In genomic region chr4:111517063-111517792, GRCm38 (mm10) we compare ENCODE assay signal across 18 mouse cellular contexts.
DNase-seq lines count a peak whose midpoint lies in the region; ATAC-seq and TF ChIP-seq lines count a peak whose summit lies in the region.
"Had no signal": no experiment of that assay in that cellular context is flagged by ENCODE, and none has a peak within 500 bp of the region (broad histone marks: within the 10 kb centered on the region; RNA-seq: fewer than 3 reads in every experiment).

No protein-coding gene starts in this region.

- no peak for TF ChIP-seq CTCF in forebrain, postnatal 0 days (IDR thresholded peaks at IDR 0.05; ENCODE audit: low read depth)

- no peaks in the 10 kb centered on the region for H3K36me3 ChIP-seq in heart, embryonic 10.5 days
- H3K36me3 ChIP-seq in forebrain, postnatal 0 days (ENCODE audit: insufficient read depth) = no peaks in the 10 kb centered on the region
- H3K36me3 ChIP-seq in limb, embryonic 10.5 days = no peaks in the 10 kb centered on the region
- no peaks in the 10 kb centered on the region for H3K36me3 ChIP-seq in liver, embryonic 12.5 days

- H3K4me2 ChIP-seq in forebrain, postnatal 0 days (ENCODE audit: low read depth) = no peak overlapping the region
- no peak overlapping the region for H3K4me2 ChIP-seq in liver, embryonic 12.5 days

- peaks cover 22% of the 10 kb centered on the region; the same call in 1 of the 2 replicates for H3K4me1 ChIP-seq in heart, embryonic 10.5 days
- no peaks in the 10 kb centered on the region for H3K4me1 ChIP-seq in forebrain, postnatal 0 days (ENCODE audit: insufficient read depth)
- H3K4me1 ChIP-seq in limb, embryonic 10.5 days = no peaks in the 10 kb centered on the region
- no peaks in the 10 kb centered on the region for H3K4me1 ChIP-seq in liver, embryonic 12.5 days

- no peak overlapping the region for H3K27ac ChIP-seq in heart, embryonic 10.5 days
- no peak overlapping the region for H3K27ac ChIP-seq in forebrain, postnatal 0 days (ENCODE audit: low read depth, low read length)
- no peak overlapping the region for H3K27ac ChIP-seq in limb, embryonic 10.5 days
- H3K27ac ChIP-seq in liver, embryonic 12.5 days = no peak overlapping the region
- H3K27ac ChIP-seq: layer of hippocampus, adult 2 months had no signal

- WGBS in heart, embryonic 10.5 days = 22% methylated on average over 4 of the region's 4 CpGs
- WGBS in forebrain, postnatal 0 days = 21% methylated on average over 4 of the region's 4 CpGs
- 54% methylated on average over 4 of the region's 4 CpGs for WGBS in limb, embryonic 10.5 days
- WGBS in liver, embryonic 12.5 days (ENCODE audit: insufficient replicate concordance) = 35% methylated on average over 4 of the region's 4 CpGs

- H3K4me3 ChIP-seq in heart, embryonic 10.5 days = no peak overlapping the region
- no peak overlapping the region for H3K4me3 ChIP-seq in forebrain, postnatal 0 days (ENCODE audit: low read depth, low read length)
- no peak overlapping the region for H3K4me3 ChIP-seq in limb, embryonic 10.5 days
- H3K4me3 ChIP-seq in liver, embryonic 12.5 days = no peak overlapping the region
- H3K4me3 ChIP-seq: layer of hippocampus, adult 2 months had no signal

- peak; percentile 42 for DNase-seq in heart, embryonic 10.5 days (ENCODE audit: low spot score)
- no peak for DNase-seq in heart, postnatal 4 days
- peak; percentile 39 for DNase-seq in brain, adult 2 months (ENCODE audit: low read depth, low spot score)
- no peak for DNase-seq in forebrain, postnatal 0 days
- peak; percentile 13 for DNase-seq in limb, embryonic 10.5 days (ENCODE audit: low spot score)
- DNase-seq in adrenal gland, postnatal 4 days (ENCODE audit: low spot score in 2 of 2) = no peak
- no peak for DNase-seq in gastrocnemius, adult 18-20 months (ENCODE audit: low spot score)
- DNase-seq: adrenal gland, postnatal 36 days; B cell, adult 2 months; cerebellum, adult 8-10 months; heart, adult 18-20 months; kidney, adult 18-20 months; kidney, postnatal 10 days; left cerebral cortex, postnatal 4 days; lung, adult 2 months; right cerebral cortex, adult 18-20 months had no signal

- peak; percentile 78 for ATAC-seq in forebrain, postnatal 0 days
- no peak for ATAC-seq in liver, embryonic 12.5 days

- H3K27me3 ChIP-seq in heart, embryonic 10.5 days (ENCODE audit: insufficient read depth, poor library complexity, severe bottlenecking) = no peaks in the 10 kb centered on the region
- H3K27me3 ChIP-seq in forebrain, postnatal 0 days (ENCODE audit: insufficient read depth, low read length) = no peaks in the 10 kb centered on the region
- no peaks in the 10 kb centered on the region for H3K27me3 ChIP-seq in limb, embryonic 10.5 days (ENCODE audit: low read depth, poor library complexity, severe bottlenecking)
- H3K27me3 ChIP-seq in liver, embryonic 12.5 days (replicated peaks) = no peaks in the 10 kb centered on the region

- no peaks in the 10 kb centered on the region for H3K9me3 ChIP-seq in heart, embryonic 10.5 days
- H3K9me3 ChIP-seq in forebrain, postnatal 0 days (ENCODE audit: low read length) = no peaks in the 10 kb centered on the region
- no peaks in the 10 kb centered on the region for H3K9me3 ChIP-seq in limb, embryonic 10.5 days (replicated peaks)
- H3K9me3 ChIP-seq in liver, embryonic 12.5 days (replicated peaks) = no peaks in the 10 kb centered on the region

- H3K9ac ChIP-seq in forebrain, postnatal 0 days = no peak overlapping the region
- no peak overlapping the region for H3K9ac ChIP-seq in liver, embryonic 12.5 days

Comparison
In these comparisons a context has a peak if more than half of its experiments do, and no peak if none do; other contexts are left out.
1. DNase-seq: peak in heart, embryonic 10.5 days (single experiment), brain, adult 2 months (single experiment) and limb, embryonic 10.5 days (single experiment); none in heart, postnatal 4 days (single experiment), forebrain, postnatal 0 days (single experiment), adrenal gland, postnatal 4 days (0 of 2) and gastrocnemius, adult 18-20 months (single experiment).